Mouse (Mus musculus) gastrocnemius, adult 2 months (tissue): ENCODE measurements around the gene Bak1. TPM values are rescaled to one million over a fixed set of nuclear protein-coding genes. Genes with fewer than 3 reads are reported as not detected.

Source experiments
- DNase-seq: peaks from one replicate; pipeline ENCODE4 v3.0.0; 2022
- H3K27ac ChIP-seq: fragments of 200-600 bp; 2 replicates; pipeline ENCODE4 v1.8.1; 2022; ENCODE audit warnings: mild to moderate bottlenecking
- H3K4me3 ChIP-seq: fragments of 200-600 bp; 2 replicates; pipeline ENCODE4 v1.8.1; 2022; ENCODE audit warnings: mild to moderate bottlenecking, moderate library complexity
- CTCF ChIP-seq: fragments of 200-600 bp; IDR thresholded peaks from 2 replicates; pipeline ENCODE4 v1.8.1; 2022; ENCODE audit warnings: antibody characterized with exemption, mild to moderate bottlenecking, moderate library complexity
- intact Hi-C: fragments of 180-260 bp; cut with DNase I; formaldehyde crosslinking; loops from one replicate; pipeline ENCODE4 v1.15.1; 2025
- total RNA-seq, 2 experiments: library from RNA; stranded (reverse); gene quantifications; 2 replicates each; pipeline ENCODE4 v1.2.3; 2021

Bak1 gene
- total RNA-seq, 2 experiments from 2014 or later, result 15.5 to 20.1 TPM

- intact Hi-C loops, result no loop called here
- Histone ChIP-seq H3K27ac (no peak overlapping the region), H3K4me3 (no peak overlapping the region)
- no peak for DNase-seq
- no peak for TF ChIP-seq CTCF
Measured at GRCm38 (mm10) chr17:27045164-27045563, 16.4 kb upstream of the Bak1 start.

- Histone ChIP-seq H3K4me3 (no peak overlapping the region), H3K27ac (no peak overlapping the region)
- TF ChIP-seq CTCF, result no peak
- intact Hi-C loops, result no loop called here
- no peak for DNase-seq
Measured at GRCm38 (mm10) chr17:27042840-27043239, 14.0 kb upstream of the Bak1 start.

- no peak for DNase-seq
- intact Hi-C loops, result no loop called here
Measured at GRCm38 (mm10) chr17:27041787-27042055, 12.9 kb upstream of the Bak1 start.

GRCm38 (mm10) chr17:27041046-27041786, 12.4 kb upstream of the Bak1 start:
- intact Hi-C loops, result no loop called here
- no peak for TF ChIP-seq CTCF
- Histone ChIP-seq H3K4me3 (no peak overlapping the region), H3K27ac (no peak overlapping the region)
- no peak for DNase-seq

More at GRCm38 (mm10) chr17:27041787-27042055, 12.9 kb upstream of the Bak1 start:
- Histone ChIP-seq H3K4me3 (no peak overlapping the region), H3K27ac (no peak overlapping the region)
- no peak for TF ChIP-seq CTCF

- intact Hi-C loops, result no loop called here
Measured at GRCm38 (mm10) chr17:27040304-27041045, 11.7 kb upstream of the Bak1 start.

GRCm38 (mm10) chr17:27039432-27040102, 10.8 kb upstream of the Bak1 start:
- Histone ChIP-seq H3K27ac (no peak overlapping the region), H3K4me3 (no peak overlapping the region)
- intact Hi-C loops, result no loop called here
- DNase-seq, result no peak
- TF ChIP-seq CTCF, result no peak

More at GRCm38 (mm10) chr17:27040304-27041045, 11.7 kb upstream of the Bak1 start:
- H3K27ac ChIP-seq, result no peak overlapping the region
- TF ChIP-seq CTCF, result no peak
- no peak overlapping the region for H3K4me3 ChIP-seq
- DNase-seq, result no peak

GRCm38 (mm10) chr17:27038335-27039050, 9.7 kb upstream of the Bak1 start:
- no peak for TF ChIP-seq CTCF
- H3K27ac ChIP-seq, result no peak overlapping the region
- intact Hi-C loops, result no loop called here
- no peak for DNase-seq
- H3K4me3 ChIP-seq, result no peak overlapping the region

- H3K4me3 ChIP-seq, result no peak overlapping the region
- intact Hi-C loops, result no loop called here
- peak overlapping the region; percentile 35 for H3K27ac ChIP-seq
- no peak for DNase-seq
- no peak for TF ChIP-seq CTCF
Measured at GRCm38 (mm10) chr17:27036465-27036864, 7.7 kb upstream of the Bak1 start.

GRCm38 (mm10) chr17:27032869-27033268, 4.1 kb upstream of the Bak1 start:
- intact Hi-C loops, result loop anchor here (1.0 to 5.0 kb wide), 4 partner anchors 54 to 488 kb away; partner anchors contain the start of genes Grm4 and Lemd2
- peak overlapping the region; percentile 35; the same call in 1 of the 2 replicates for H3K4me3 ChIP-seq
- TF ChIP-seq CTCF, result peak; percentile 93
- no peak overlapping the region for H3K27ac ChIP-seq
- peak; percentile 80 for DNase-seq

GRCm38 (mm10) chr17:27032328-27032727, 3.5 kb upstream of the Bak1 start:
- no peak for TF ChIP-seq CTCF
- intact Hi-C loops, result loop anchor here (2.0 to 5.0 kb wide), 3 partner anchors 55 to 488 kb away; partner anchors contain the start of genes Grm4 and Lemd2
- Histone ChIP-seq H3K4me3 (no peak overlapping the region), H3K27ac (no peak overlapping the region)
- DNase-seq, result no peak

- no peak overlapping the region for H3K27ac ChIP-seq
- DNase-seq, result no peak
- H3K4me3 ChIP-seq, result no peak overlapping the region
- no peak for TF ChIP-seq CTCF
- intact Hi-C loops, result loop anchor here (5.0 kb wide), 2 partner anchors 56 to 171 kb away; partner anchors contain the start of gene Lemd2
Measured at GRCm38 (mm10) chr17:27030896-27031295, 2.1 kb upstream of the Bak1 start.

GRCm38 (mm10) chr17:27029431-27029830, 622 bp upstream of the Bak1 start:
- intact Hi-C loops, result loop anchor here (5.0 kb wide), 2 partner anchors 97 to 158 kb away; partner anchors contain the start of gene Phf1
- no peak for DNase-seq
- no peak for TF ChIP-seq CTCF
- no peak overlapping the region for H3K4me3 ChIP-seq
- H3K27ac ChIP-seq, result no peak overlapping the region
